Mouse (Mus musculus) stomach, embryonic 14.5 days (tissue): ENCODE measurements around the gene Cers6. TPM values are rescaled to one million over a fixed set of nuclear protein-coding genes. Genes with fewer than 3 reads are reported as not detected.
A peak's percentile ranks its signal among the peaks of the same experiment; 100 is the strongest.

Source experiments
- ATAC-seq: fragments of 200-750 bp; cut with Nextera tagmentation; 2 replicates; pipeline ENCODE4 v1.8.0; 2017; ENCODE audit warnings: low read depth, moderate TSS enrichment; ENCODE audit not compliant: insufficient number of reproducible peaks, insufficient read depth, low FRiP score
- H3K27ac ChIP-seq: fragments of 300-500 bp; sonication (generic); 2 replicates; pipeline ENCODE4 v1.5.1; 2014; ENCODE audit warnings: mild to moderate bottlenecking, low read length, moderate library complexity, mixed read lengths
- H3K27me3 ChIP-seq: fragments of 300-500 bp; sonication (generic); 2 replicates; pipeline ENCODE4 v1.6.1; 2014; ENCODE audit warnings: low read length, control low read depth, mixed read lengths; ENCODE audit not compliant: control insufficient read depth, insufficient read depth
- H3K36me3 ChIP-seq: fragments of 300-500 bp; sonication (generic); 2 replicates; pipeline ENCODE4 v1.6.1; 2014; ENCODE audit warnings: mild to moderate bottlenecking, control low read depth, low read length, moderate library complexity, mixed read lengths; ENCODE audit not compliant: control insufficient read depth, insufficient read depth
- H3K4me1 ChIP-seq: fragments of 300-500 bp; sonication (generic); 2 replicates; pipeline ENCODE4 v1.6.1; 2014; ENCODE audit warnings: low read length, control low read depth, mixed read lengths; ENCODE audit not compliant: control insufficient read depth, insufficient read depth
- H3K4me2 ChIP-seq: fragments of 300-500 bp; sonication (generic); replicated peaks from 2 replicates; pipeline ENCODE4 v1.6.1; 2014; ENCODE audit warnings: low read depth, low read length, control low read depth
- H3K4me3 ChIP-seq: fragments of 300-500 bp; sonication (generic); 2 replicates; pipeline ENCODE4 v1.5.1; 2014; ENCODE audit warnings: low read depth, low read length, control low read depth
- H3K9ac ChIP-seq: fragments of 300-500 bp; sonication (generic); replicated peaks from 2 replicates; pipeline ENCODE4 v1.6.1; 2014; ENCODE audit warnings: low read depth, mild to moderate bottlenecking, control low read depth, low read length, moderate library complexity, mixed read lengths
- H3K9me3 ChIP-seq: fragments of 300-500 bp; sonication (generic); 2 replicates; pipeline ENCODE4 v1.6.1; 2016; ENCODE audit warnings: low read depth, low read length, control low read depth; ENCODE audit not compliant: control insufficient read depth
- WGBS: fragments of 180-500 bp; shearing (Covaris S2); extraction: QIAGEN DNeasy Blood & Tissue Kit; methylation state at CpG from one replicate; pipeline ENCODE4 v1.1.7; 2014; 5-methylcytosine and 5-hydroxymethylcytosine counted together
- polyA plus RNA-seq: library from polyadenylated mRNA; unstranded; fragments of >200 nt; fragmentation: Nextera tagmentation; extraction: Ambion mirVana; gene quantifications from 2 replicates; pipeline ENCODE4 v1.2.1, GENCODE M21; 2014

Gene Cers6
- polyA plus RNA-seq, 1 experiment from 2014 or later: 37.5 TPM

DNA sequence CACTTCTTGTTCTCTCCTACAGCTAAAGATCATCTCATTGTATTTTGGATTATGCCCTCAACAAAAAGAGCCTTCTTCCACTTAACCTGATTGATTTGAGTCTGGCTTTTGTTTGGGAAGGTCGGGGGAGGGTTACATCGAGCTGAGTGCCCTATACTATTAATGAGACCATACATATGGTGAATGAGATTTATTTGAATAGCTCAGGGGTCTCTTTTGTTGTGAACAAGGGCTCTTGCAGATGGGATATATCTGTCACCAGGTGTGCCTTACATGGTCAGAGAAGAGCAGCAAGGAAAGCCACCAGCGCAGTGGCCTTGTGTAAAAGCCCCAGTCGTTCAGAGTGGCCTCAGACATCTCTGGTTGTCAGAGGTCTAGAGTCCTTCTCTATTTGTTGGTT lies 174.2 kb downstream of the Cers6 start:
- Histone ChIP-seq H3K36me3 (no peaks in the 10 kb centered on the region), H3K4me2 (no peak overlapping the region), H3K9ac (no peak overlapping the region), H3K27me3 (no peaks in the 10 kb centered on the region), H3K9me3 (no peaks in the 10 kb centered on the region), H3K4me3 (no peak overlapping the region), H3K4me1 (no peaks in the 10 kb centered on the region; the same call in 1 of the 2 replicates), H3K27ac (no peak overlapping the region)
- WGBS: 36% methylated on average over 4 of the region's 4 CpGs
- ATAC-seq: no peak

DNA sequence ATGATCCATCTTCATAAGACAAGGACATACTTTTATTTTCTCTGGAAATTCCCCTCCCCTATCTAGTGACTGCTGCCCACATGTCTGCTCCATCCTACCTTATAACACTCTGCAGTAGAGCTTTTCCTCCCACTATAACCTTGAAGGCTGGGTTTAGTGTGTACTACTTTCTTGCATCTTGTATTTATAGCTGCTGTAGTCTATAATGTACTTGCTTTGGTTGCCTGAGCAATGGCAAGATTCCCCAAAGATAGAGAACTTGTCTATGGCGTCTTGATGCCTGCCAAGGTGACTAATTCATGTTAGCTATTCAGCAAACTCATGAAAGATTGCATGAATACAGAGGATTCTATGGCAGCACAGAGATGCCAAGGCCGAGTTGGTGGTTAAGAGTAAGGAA lies 176.1 kb downstream of the Cers6 start:
- H3K4me1 ChIP-seq: no peaks in the 10 kb centered on the region; the same call in 1 of the 2 replicates
- H3K36me3 ChIP-seq: no peaks in the 10 kb centered on the region
- no peak for ATAC-seq
- 87% methylated on average over 2 of the region's 2 CpGs for WGBS
- H3K9ac ChIP-seq: no peak overlapping the region
- H3K9me3 ChIP-seq: no peaks in the 10 kb centered on the region
- H3K4me2 ChIP-seq: no peak overlapping the region
- H3K27me3 ChIP-seq: no peaks in the 10 kb centered on the region
- no peak overlapping the region for H3K27ac ChIP-seq
- no peak overlapping the region for H3K4me3 ChIP-seq

DNA sequence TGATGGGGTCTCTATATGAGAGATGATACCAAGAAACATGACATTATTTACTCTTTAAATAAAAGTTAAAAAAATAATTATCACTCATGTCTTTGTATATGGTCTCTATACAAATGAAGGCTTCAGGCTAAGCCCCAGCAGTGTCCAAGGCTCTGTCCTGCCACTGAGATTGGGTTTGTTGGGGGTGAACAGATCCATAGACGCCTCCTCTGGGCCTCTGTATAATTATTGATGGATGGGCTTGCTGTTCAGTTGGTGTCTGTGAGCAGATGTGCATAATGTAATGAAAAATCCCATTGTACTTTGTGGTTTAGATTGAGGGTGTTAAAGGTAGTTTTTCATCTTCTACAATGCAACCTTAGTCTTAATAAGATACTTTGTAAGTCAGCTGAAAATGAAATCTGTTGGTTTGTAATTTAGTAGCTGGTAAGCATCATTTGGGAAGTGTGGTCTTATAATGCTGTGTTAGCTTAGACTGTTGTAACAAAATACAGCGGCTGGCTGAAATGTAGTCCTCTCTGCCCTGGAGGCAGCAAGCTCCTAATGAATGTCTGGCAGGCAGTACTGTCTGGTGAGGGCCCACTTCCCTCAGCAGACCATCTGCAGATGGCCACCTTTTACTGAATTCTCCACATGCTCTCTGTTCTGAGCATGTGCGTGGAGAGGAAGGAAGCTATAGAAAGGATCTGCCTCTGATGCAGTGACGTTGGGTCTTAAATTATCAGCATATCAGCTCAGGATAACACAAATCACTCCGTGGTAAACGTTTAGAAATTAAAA lies 181.3 kb downstream of the Cers6 start:
- no peaks in the 10 kb centered on the region for H3K36me3 ChIP-seq
- peak; percentile 39; the same call in 1 of the 2 replicates for ATAC-seq
- 0 out of 2 replicates have a peak, but pooled peaks cover 6% of the 10 kb centered on the region for H3K4me1 ChIP-seq
- no peak overlapping the region for H3K9ac ChIP-seq
- H3K27me3 ChIP-seq: no peaks in the 10 kb centered on the region
- no peak overlapping the region for H3K4me2 ChIP-seq
- no peak overlapping the region for H3K27ac ChIP-seq
- no peak overlapping the region for H3K4me3 ChIP-seq
- H3K9me3 ChIP-seq: no peaks in the 10 kb centered on the region
- 52% methylated on average over 6 of the region's 6 CpGs for WGBS

DNA sequence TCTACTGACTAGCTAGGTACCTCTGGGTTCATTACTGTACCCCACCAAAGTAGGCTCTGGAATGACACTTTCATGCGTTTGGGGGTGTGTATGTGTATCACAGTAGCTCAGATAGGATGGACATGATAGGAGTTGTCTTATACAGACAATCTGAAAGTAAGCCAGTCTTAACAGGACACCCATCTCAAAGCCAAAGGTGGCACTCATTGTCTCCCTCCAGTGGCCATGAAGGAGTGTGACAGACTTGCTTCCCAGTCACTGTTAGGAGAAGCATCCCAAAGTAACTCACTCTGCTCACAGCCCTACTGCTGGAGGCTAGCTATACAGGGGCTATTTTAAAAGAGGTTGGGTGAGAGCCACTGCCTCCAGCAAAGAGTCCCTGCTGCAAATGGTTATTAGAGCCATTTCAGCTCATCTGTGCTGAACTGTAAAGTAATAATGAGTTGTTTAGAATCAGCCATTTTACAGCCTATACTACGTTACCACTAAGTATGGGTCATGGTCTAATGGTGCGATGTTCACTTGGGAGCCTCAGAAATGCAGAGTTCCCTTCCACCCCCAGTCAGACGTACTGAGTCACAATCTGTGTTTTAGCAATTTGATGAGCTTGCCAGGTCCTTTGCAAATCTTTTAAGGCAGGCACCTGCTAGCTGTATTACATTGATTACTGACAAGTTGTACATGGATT lies 182.3 kb downstream of the Cers6 start:
- Histone ChIP-seq H3K9me3 (no peaks in the 10 kb centered on the region), H3K9ac (no peak overlapping the region), H3K4me3 (no peak overlapping the region), H3K4me2 (no peak overlapping the region), H3K36me3 (no peaks in the 10 kb centered on the region), H3K27me3 (no peaks in the 10 kb centered on the region), H3K27ac (no peak overlapping the region), H3K4me1 (0 out of 2 replicates have a peak, but pooled peaks cover 6% of the 10 kb centered on the region)
- no peak for ATAC-seq
- WGBS: 88% methylated on average over 4 of the region's 4 CpGs

DNA sequence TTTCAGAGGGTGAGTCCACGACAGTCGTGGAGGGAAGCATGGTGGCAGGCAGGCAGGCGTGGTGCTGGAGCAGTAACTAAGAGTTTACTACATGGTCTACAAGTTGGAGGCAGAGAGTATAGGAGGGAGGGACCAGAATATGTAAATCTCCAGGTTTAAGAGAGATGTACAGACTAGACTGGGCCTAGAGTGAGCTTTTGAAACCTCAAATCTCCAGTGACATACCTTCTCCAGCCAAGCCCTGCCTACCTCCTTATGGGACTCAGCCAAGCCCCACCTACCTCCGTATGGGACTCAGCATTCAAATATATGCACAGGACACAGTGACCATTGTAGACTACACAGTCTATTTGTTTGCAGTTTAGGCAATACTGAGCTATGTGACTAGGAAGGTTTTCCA lies 184.7 kb downstream of the Cers6 start:
- Histone ChIP-seq H3K9ac (no peak overlapping the region), H3K27ac (no peak overlapping the region), H3K4me3 (no peak overlapping the region), H3K4me1 (peaks cover 11% of the 10 kb centered on the region; the same call in 1 of the 2 replicates), H3K36me3 (no peaks in the 10 kb centered on the region), H3K4me2 (no peak overlapping the region), H3K9me3 (no peaks in the 10 kb centered on the region), H3K27me3 (no peaks in the 10 kb centered on the region)
- WGBS: 82% methylated on average over 4 of the region's 4 CpGs
- no peak for ATAC-seq

DNA sequence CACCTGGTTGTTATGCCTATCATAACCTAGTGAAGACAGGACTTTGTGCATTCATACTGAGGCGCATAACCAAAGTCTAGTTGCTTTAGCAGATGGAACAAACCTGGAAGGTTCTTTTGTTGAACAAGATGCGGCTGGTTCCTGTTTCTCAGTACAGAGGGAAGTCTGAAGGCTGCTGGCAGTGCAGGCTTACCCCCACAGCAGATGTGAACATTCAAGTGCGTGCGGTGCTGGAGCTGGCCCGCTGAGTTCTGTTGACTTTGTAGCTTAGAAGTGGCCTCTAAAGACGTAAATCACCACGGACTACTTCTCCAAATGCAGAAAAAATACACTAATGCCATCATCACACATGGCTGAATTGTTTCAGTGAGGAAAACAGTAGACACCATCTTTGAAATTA lies 186.1 kb downstream of the Cers6 start:
- no peak overlapping the region for H3K9ac ChIP-seq
- no peak overlapping the region for H3K27ac ChIP-seq
- H3K4me1 ChIP-seq: peaks cover 11% of the 10 kb centered on the region; the same call in 1 of the 2 replicates
- no peak for ATAC-seq
- H3K36me3 ChIP-seq: no peaks in the 10 kb centered on the region
- no peaks in the 10 kb centered on the region for H3K9me3 ChIP-seq
- H3K27me3 ChIP-seq: no peaks in the 10 kb centered on the region
- no peak overlapping the region for H3K4me2 ChIP-seq
- 56% methylated on average over 7 of the region's 7 CpGs for WGBS
- H3K4me3 ChIP-seq: no peak overlapping the region

DNA sequence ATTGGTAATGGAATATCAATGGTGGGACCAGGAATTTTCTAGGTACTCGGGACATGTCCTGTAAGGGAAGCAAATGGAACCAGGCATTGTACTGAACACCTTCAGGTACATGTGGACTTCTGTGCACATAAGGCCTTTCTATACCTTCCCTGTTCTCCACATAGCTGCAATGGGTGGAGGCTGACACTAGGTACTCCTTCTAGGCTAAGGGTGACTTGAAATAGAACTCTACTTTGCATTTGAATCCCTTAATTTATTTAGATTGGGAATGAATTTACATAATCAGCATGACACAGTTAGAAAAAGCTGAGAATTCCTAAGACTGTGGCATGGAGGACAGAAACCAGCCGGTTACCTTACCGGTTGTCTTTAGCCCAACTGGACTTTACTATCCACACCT lies 186.6 kb downstream of the Cers6 start:
- Histone ChIP-seq H3K9ac (no peak overlapping the region), H3K27me3 (no peaks in the 10 kb centered on the region), H3K36me3 (no peaks in the 10 kb centered on the region), H3K4me3 (no peak overlapping the region), H3K4me1 (peaks cover 11% of the 10 kb centered on the region; the same call in 1 of the 2 replicates), H3K27ac (no peak overlapping the region), H3K4me2 (no peak overlapping the region), H3K9me3 (no peaks in the 10 kb centered on the region)
- ATAC-seq: no peak
- 90% methylated on average over 3 of the region's 3 CpGs for WGBS

DNA sequence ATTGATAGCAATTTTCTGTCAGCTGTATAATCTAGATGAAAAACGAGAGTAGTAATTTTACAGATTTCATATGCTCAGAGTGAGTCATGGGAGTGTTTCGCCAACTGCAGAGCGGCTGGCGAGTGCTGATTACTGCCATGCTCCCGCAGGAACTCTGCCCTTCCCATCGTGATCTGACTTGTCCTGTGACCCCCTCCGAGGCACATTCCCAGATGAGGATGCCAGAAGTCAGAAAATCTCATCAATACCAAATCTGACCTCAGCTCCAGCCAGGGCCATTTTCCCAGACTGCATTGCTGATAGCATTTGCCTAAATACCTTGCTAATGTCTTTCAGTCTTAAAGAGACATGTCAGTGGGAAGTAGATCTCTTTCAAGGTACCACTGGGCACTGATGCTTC lies 187.9 kb downstream of the Cers6 start:
- Histone ChIP-seq H3K4me3 (no peak overlapping the region), H3K36me3 (no peaks in the 10 kb centered on the region), H3K4me2 (no peak overlapping the region), H3K27ac (no peak overlapping the region), H3K9ac (no peak overlapping the region), H3K4me1 (peaks cover 11% of the 10 kb centered on the region; the same call in 1 of the 2 replicates), H3K27me3 (no peaks in the 10 kb centered on the region), H3K9me3 (no peaks in the 10 kb centered on the region)
- 47% methylated on average over 7 of the region's 7 CpGs for WGBS
- no peak for ATAC-seq
